Mouse (Mus musculus): ENCODE results near the gene Ulk3.

DNA sequence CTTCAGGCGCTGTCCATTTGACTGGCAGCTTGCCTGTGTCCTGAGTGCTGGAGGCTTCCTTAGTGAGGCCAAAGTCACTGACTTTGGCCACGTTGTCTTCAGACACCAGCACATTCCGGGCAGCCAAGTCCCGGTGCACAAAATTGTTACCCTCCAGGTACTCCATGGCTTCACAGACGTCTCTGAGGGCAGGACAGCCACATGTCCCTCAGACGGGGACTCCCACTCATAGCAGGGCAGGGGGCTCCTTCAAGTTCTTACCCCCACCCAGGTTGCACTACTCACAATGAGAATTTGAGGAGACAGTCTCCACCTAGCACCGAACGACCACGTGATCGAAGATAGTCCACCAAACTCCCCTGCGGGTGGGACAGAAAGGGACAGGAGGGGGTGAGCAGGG is 38.6 kb downstream of the Ulk3 start:
- TF ChIP-seq GATA1 (IDR thresholded peaks at IDR 0.05; ENCODE audit: low read depth, low read length) = no peak
- TF ChIP-seq POLR2A (IDR thresholded peaks at IDR 0.05; ENCODE audit: control insufficient read depth in 1 of 2, insufficient read depth in 1 of 2, low read depth in 1 of 2, low read length in 2 of 2, poor library complexity in 1 of 2) = no peak; a peak in 1 of 4 replicates
- TF ChIP-seq CTCF (IDR thresholded peaks at IDR 0.05 in 2 of 3, conservative IDR thresholded peaks at IDR 0.05 in 1 of 3; ENCODE audit: control insufficient read depth in 1 of 3, insufficient read depth in 1 of 3, low read depth in 2 of 3, low read length in 3 of 3, poor library complexity in 1 of 3, severe bottlenecking in 1 of 3) = no peak
- no peak for TF ChIP-seq CHD1 (IDR thresholded peaks at IDR 0.05; ENCODE audit: low read depth, low read length)
- no peak for TF ChIP-seq POLR2AphosphoS2 (IDR thresholded peaks at IDR 0.05; ENCODE audit: low read length)
- no peak for TF ChIP-seq KAT2A (conservative IDR thresholded peaks at IDR 0.05; ENCODE audit: low read depth, low read length)
- no peak for TF ChIP-seq TBP (IDR thresholded peaks at IDR 0.05; ENCODE audit: low read depth, low read length)
- TF ChIP-seq SIN3A (IDR thresholded peaks at IDR 0.05; ENCODE audit: low read length) = no peak
- TF ChIP-seq TAL1 (IDR thresholded peaks at IDR 0.05; ENCODE audit: low read length) = no peak
- no peak for TF ChIP-seq MAX (IDR thresholded peaks at IDR 0.05; ENCODE audit: low read length)
- no peak for TF ChIP-seq HCFC1 (IDR thresholded peaks at IDR 0.05; ENCODE audit: low read depth, low read length)
- TF ChIP-seq USF1 (IDR thresholded peaks at IDR 0.05; ENCODE audit: low read depth, low read length) = no peak
- TF ChIP-seq TCF12 (IDR thresholded peaks at IDR 0.05; ENCODE audit: low read depth, low read length) = no peak
